Mouse (Mus musculus) embryonic facial prominence, embryonic 10.5 days (tissue): ENCODE results near the gene Copa. TPM values are rescaled to one million over a fixed set of nuclear protein-coding genes. Genes with fewer than 3 reads are reported as not detected.

Source experiments
- DNase-seq: peaks from one replicate; pipeline ENCODE4 v3.0.0-alpha.2; 2017; ENCODE audit warnings: low spot score
- H3K27ac ChIP-seq: fragments of 300-500 bp; sonication (generic); replicated peaks from 2 replicates; pipeline ENCODE4 v1.5.1; 2016; ENCODE audit warnings: mild to moderate bottlenecking
- H3K27me3 ChIP-seq: fragments of 300-500 bp; sonication (generic); replicated peaks from 2 replicates; pipeline ENCODE4 v1.6.1; 2016; ENCODE audit warnings: low read depth, mild to moderate bottlenecking; ENCODE audit not compliant: poor library complexity, severe bottlenecking
- H3K36me3 ChIP-seq: fragments of 300-500 bp; sonication (generic); replicated peaks from 2 replicates; pipeline ENCODE4 v1.6.1; 2016; ENCODE audit warnings: mild to moderate bottlenecking, moderate library complexity
- H3K4me1 ChIP-seq: fragments of 300-500 bp; sonication (generic); 2 replicates; pipeline ENCODE4 v1.6.1; 2016
- H3K4me3 ChIP-seq: fragments of 300-500 bp; sonication (generic); 2 replicates; pipeline ENCODE4 v1.5.1; 2016; ENCODE audit warnings: mild to moderate bottlenecking, moderate library complexity
- H3K9me3 ChIP-seq: fragments of 300-500 bp; sonication (generic); 2 replicates; pipeline ENCODE4 v1.6.1; 2016; ENCODE audit warnings: mild to moderate bottlenecking
- WGBS: fragments of 180-500 bp; shearing (Covaris S2); methylation state at CpG from one replicate; pipeline ENCODE4 v1.1.7; 2016; 5-methylcytosine and 5-hydroxymethylcytosine counted together
- polyA plus RNA-seq: library from polyadenylated mRNA; unstranded; fragments of >200 nt; fragmentation: Nextera tagmentation; extraction: Ambion mirVana; gene quantifications from 2 replicates; pipeline ENCODE4 v1.2.1, GENCODE M21; 2016

The Copa gene
- 185 and 189 TPM in 2 replicates for polyA plus RNA-seq

- peak within 1 kb of the TSS; percentile 88 for H3K27ac ChIP-seq
- peak; percentile 94 for DNase-seq
- no peaks in the 10 kb centered on the region for H3K27me3 ChIP-seq
- peaks cover 40% of the 10 kb centered on the region for H3K36me3 ChIP-seq
- H3K4me3 ChIP-seq = peak within 1 kb of the TSS; percentile 81
- peaks cover 24% of the 10 kb centered on the region for H3K4me1 ChIP-seq
- under 1% methylated on average over 40 of the region's 40 CpGs for WGBS
- no peaks in the 10 kb centered on the region for H3K9me3 ChIP-seq
Measured at GRCm38 (mm10) chr1:172082101-172082898, at the start of gene Copa, which contains the start of gene Ncstn. Gene Copa (plus strand): TSS chr1:172082529. Gene Ncstn (minus strand): TSS chr1:172082795.

- H3K9me3 ChIP-seq = no peaks in the 10 kb centered on the region
- peaks cover 44% of the 10 kb centered on the region for H3K27me3 ChIP-seq
- no peak overlapping the region for H3K4me3 ChIP-seq
- no peak overlapping the region for H3K27ac ChIP-seq
- no peaks in the 10 kb centered on the region for H3K36me3 ChIP-seq
- H3K4me1 ChIP-seq = peaks cover 26% of the 10 kb centered on the region
- WGBS = 70% methylated on average over 8 of the region's 8 CpGs
- no peak for DNase-seq
Measured at GRCm38 (mm10) chr1:172046410-172046809, 35.9 kb upstream of the Copa start.

- Histone ChIP-seq H3K27me3 (peaks cover 48% of the 10 kb centered on the region), H3K4me1 (peaks cover 26% of the 10 kb centered on the region), H3K4me3 (no peak overlapping the region), H3K9me3 (no peaks in the 10 kb centered on the region), H3K27ac (no peak overlapping the region), H3K36me3 (no peaks in the 10 kb centered on the region)
- peak; percentile 88 for DNase-seq
- 14% methylated on average over 5 of the region's 5 CpGs for WGBS
Measured at GRCm38 (mm10) chr1:172046938-172047337, 35.4 kb upstream of the Copa start.

GRCm38 (mm10) chr1:172048241-172048734, 34.0 kb upstream of the Copa start:
- 22% methylated on average over 6 of the region's 6 CpGs for WGBS
- Histone ChIP-seq H3K4me3 (peak overlapping the region; percentile 38), H3K36me3 (no peaks in the 10 kb centered on the region), H3K27ac (peak overlapping the region; percentile 76), H3K9me3 (no peaks in the 10 kb centered on the region), H3K4me1 (peaks cover 33% of the 10 kb centered on the region), H3K27me3 (peaks cover 62% of the 10 kb centered on the region)
- no peak for DNase-seq

GRCm38 (mm10) chr1:172049131-172049782, 33.1 kb upstream of the Copa start:
- Histone ChIP-seq H3K27ac (peak overlapping the region; percentile 76), H3K4me3 (peak overlapping the region; percentile 38), H3K36me3 (no peaks in the 10 kb centered on the region), H3K9me3 (no peaks in the 10 kb centered on the region), H3K4me1 (peaks cover 42% of the 10 kb centered on the region), H3K27me3 (peaks cover 71% of the 10 kb centered on the region)
- WGBS = 21% methylated on average over 13 of the region's 13 CpGs
- peak; percentile 60 for DNase-seq

- H3K27me3 ChIP-seq = peaks cover 88% of the 10 kb centered on the region
- H3K4me1 ChIP-seq = peaks cover 45% of the 10 kb centered on the region
Measured at GRCm38 (mm10) chr1:172052766-172053279, 29.5 kb upstream of the Copa start.

GRCm38 (mm10) chr1:172053541-172054440, 28.5 kb upstream of the Copa start:
- peak; percentile 46 for DNase-seq
- no peaks in the 10 kb centered on the region for H3K36me3 ChIP-seq
- H3K4me1 ChIP-seq = peaks cover 45% of the 10 kb centered on the region
- peak overlapping the region; percentile 63 for H3K27ac ChIP-seq
- 3% methylated on average over 42 of the region's 42 CpGs for WGBS
- no peaks in the 10 kb centered on the region for H3K9me3 ChIP-seq
- peaks cover 80% of the 10 kb centered on the region for H3K27me3 ChIP-seq
- peak overlapping the region; percentile 58 for H3K4me3 ChIP-seq

More at GRCm38 (mm10) chr1:172052766-172053279, 29.5 kb upstream of the Copa start:
- no peaks in the 10 kb centered on the region for H3K36me3 ChIP-seq
- no peak for DNase-seq
- H3K27ac ChIP-seq = no peak overlapping the region
- H3K4me3 ChIP-seq = peak overlapping the region; percentile 58
- 5% methylated on average over 10 of the region's 10 CpGs for WGBS
- no peaks in the 10 kb centered on the region for H3K9me3 ChIP-seq

- Histone ChIP-seq H3K27me3 (peaks cover 65% of the 10 kb centered on the region), H3K36me3 (no peaks in the 10 kb centered on the region), H3K9me3 (no peaks in the 10 kb centered on the region), H3K4me3 (peak overlapping the region; percentile 58), H3K4me1 (peaks cover 49% of the 10 kb centered on the region), H3K27ac (no peak overlapping the region)
- WGBS = 81% methylated on average over 4 of the region's 4 CpGs
- DNase-seq = no peak
Measured at GRCm38 (mm10) chr1:172056251-172056650, 26.1 kb upstream of the Copa start.

GRCm38 (mm10) chr1:172057491-172057921, 24.8 kb upstream of the Copa start, which contains the start of gene Nhlh1:
Gene Nhlh1 (minus strand): TSS chr1:172057573.
- 20% methylated on average over 2 of the region's 2 CpGs for WGBS
- Histone ChIP-seq H3K27ac (peak within 1 kb of the TSS; percentile 61), H3K4me3 (peak within 1 kb of the TSS; percentile 58), H3K27me3 (peaks cover 55% of the 10 kb centered on the region), H3K9me3 (no peaks in the 10 kb centered on the region), H3K36me3 (no peaks in the 10 kb centered on the region), H3K4me1 (peaks cover 54% of the 10 kb centered on the region)
- DNase-seq = peak; percentile 42

GRCm38 (mm10) chr1:172058321-172058720, 24.0 kb upstream of the Copa start:
- Histone ChIP-seq H3K27me3 (peaks cover 47% of the 10 kb centered on the region), H3K36me3 (no peaks in the 10 kb centered on the region), H3K27ac (peak overlapping the region; percentile 61), H3K4me3 (peak overlapping the region; percentile 1; the same call in 1 of the 2 replicates), H3K9me3 (no peaks in the 10 kb centered on the region), H3K4me1 (peaks cover 48% of the 10 kb centered on the region)
- 62% methylated on average over 6 of the region's 6 CpGs for WGBS
- no peak for DNase-seq

GRCm38 (mm10) chr1:172058874-172059273, 23.5 kb upstream of the Copa start:
- Histone ChIP-seq H3K27ac (peak overlapping the region; percentile 61), H3K4me3 (peak overlapping the region; percentile 12; the same call in 1 of the 2 replicates), H3K36me3 (0 out of 2 replicates have a peak, but pooled peaks cover 3% of the 10 kb centered on the region), H3K4me1 (peaks cover 46% of the 10 kb centered on the region), H3K9me3 (no peaks in the 10 kb centered on the region), H3K27me3 (peaks cover 41% of the 10 kb centered on the region)
- DNase-seq = no peak
- whole genome bisulfite sequencing = 62% methylated on average over 7 of the region's 7 CpGs
